Mouse (Mus musculus) frontal cortex, postnatal 25 days (tissue): ENCODE results near the gene Bpifa2.
"Not testable (repeated sequence)": the region's sequence is repeated elsewhere in the genome, so short reads cannot be mapped to it uniquely, and the experiment has no call there.

Experiments used
- DNase-seq, 2 experiments: peaks; one replicate each; pipeline ENCODE4 v3.0.0; 2022; ENCODE audit warnings: low spot score in 2 of 2

Bpifa2 gene

DNA sequence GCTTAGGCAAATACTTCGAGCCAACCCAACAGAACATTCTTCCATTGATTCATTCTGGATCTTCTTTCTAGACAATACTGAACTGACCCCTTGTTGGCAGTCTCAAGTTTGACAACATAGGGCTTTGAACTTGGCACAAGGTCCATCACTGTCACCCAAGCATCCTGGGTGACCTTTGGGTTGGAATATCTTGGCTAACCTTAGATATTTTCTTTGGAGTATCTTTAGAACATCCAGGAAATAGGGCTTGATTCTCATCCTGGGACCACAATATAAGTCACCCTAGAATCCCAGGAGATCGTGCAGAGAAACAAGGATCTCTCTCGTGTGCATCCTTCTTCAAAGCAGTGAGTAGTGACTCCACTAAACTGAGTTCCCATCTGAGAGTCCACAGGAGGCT lies at the start of gene Bpifa2:
Gene Bpifa2 (plus strand): TSS at position 301 of the 400 bp plus-strand sequence.
- DNase-seq: no peak

DNA sequence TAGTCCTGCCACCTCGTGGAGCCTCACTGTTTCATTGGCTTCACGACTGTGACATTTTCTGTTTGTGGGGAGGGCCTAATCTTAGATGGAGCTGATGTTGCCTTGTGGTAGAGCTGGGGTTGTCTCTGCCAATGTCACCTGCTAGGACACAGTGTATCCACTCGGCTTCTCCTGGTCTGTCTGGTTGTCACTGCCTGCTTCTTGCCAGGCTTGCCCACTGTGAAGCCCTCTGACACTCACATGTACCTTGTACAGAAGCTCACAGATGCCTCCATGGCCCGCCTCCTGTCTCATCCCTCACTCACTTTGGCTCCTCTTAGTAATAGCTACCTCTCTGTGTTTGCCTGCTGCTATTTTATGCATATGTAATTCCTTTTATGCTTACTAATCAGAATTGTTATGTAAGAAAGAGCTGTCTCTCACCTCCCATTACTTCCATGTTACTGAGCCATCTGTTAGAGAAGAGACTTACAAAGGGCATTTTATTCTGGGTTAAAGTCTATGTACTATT lies 45.2 kb upstream of the Bpifa2 start:
- peak in 1 of 2 experiments; percentile 23 for DNase-seq

DNA sequence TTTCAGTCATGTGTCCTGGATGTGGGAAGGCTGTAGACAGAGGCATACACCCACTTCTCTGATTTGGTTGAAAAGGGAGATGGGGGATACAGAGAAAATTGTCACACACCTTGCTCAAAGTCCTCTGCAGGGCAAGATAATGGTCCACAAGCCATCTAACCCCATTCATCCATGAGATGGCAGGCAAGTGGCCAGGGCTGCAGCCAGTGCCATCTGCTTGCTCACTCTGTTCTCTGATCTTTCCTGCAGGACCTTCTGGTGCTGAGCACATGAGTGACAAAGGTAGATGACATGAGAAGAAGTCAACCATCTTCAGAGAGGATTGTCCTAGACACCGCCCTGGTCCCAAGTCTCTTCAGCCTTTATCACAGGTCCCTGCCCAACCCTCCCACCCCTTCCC lies 44.7 kb upstream of the Bpifa2 start:
- DNase-seq: no peak

DNA sequence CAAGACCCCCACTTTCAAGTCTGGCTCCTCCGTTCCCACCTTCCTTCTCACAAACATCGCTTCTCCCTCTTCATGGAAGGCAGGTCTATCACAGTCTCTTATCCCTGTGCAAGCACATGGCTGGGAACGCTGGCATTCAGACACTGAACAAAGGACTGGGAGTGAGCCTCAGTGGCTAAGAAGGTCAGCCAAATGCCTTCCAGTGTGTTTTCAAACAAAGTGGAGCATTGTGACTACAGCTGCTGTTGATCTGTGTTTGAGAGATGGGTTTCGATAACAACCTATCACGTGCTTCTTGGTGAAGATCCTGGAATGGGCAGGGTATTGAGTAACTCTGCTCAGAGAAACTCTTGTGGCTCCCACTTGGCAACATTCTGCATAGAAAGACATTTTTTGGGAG lies 37.8 kb upstream of the Bpifa2 start:
- no peak for DNase-seq

DNA sequence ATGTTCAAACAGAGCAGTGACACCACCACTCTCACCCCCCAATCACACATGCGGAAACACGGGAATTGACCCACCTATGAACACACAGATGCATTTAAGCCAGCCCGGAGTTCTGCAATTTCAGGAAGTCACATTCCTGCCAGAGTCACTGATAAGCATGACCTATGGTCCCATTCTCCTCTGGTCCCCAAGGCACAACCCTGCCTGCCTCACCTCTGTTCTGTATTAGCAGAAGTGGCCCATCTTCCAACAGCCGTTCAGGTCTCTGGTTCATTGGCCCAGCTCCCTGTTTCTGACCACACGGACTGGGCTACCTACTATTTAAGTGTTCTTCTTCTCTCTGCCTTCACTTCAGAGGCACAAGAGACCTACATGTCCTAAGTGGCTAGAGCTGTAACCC lies 33.5 kb upstream of the Bpifa2 start, which contains the start of gene Bpifa6:
Gene Bpifa6 (plus strand): TSS at position 364 of the 400 bp plus-strand sequence.
- DNase-seq: no peak

DNA sequence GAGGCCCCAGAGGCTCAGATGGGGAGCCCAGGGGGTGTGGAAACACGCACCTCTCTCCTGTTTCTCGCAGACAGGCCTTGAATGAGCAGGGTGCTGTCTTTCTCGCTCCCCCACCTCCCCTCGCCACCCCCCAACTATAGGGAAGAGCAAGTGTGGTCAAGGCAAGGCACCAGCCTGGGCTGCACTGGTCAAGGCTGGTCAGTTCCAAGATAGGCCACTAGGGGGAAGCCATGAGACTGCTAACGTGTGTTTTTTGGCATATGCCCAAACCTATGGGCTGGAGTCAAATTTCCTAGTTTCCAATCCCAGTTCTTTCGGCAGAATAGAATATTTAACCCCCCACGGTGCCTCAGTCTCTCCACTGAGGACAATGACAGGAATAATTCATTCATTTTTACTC lies 12.3 kb upstream of the Bpifa2 start:
- DNase-seq: peak; percentile 62

DNA sequence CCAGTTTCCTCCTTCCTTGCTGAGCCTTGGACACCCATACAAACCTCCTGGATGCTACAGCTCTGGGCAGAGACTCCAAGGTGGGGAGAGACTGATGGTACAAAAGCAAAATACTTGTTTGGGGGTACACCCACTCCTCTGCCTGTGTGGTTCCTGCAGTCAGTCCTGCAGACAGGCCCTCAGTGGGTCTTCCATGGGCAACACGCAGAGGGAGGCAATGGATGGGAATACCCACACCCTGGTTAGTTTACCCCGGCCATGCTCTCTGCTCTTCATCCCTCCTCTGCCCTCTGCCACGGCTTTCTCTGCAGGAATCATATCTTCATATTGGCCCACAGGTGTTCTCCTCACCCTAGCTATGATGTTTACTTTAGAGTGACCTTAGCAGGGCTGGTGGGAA lies 7.6 kb upstream of the Bpifa2 start:
- DNase-seq: no peak

DNA sequence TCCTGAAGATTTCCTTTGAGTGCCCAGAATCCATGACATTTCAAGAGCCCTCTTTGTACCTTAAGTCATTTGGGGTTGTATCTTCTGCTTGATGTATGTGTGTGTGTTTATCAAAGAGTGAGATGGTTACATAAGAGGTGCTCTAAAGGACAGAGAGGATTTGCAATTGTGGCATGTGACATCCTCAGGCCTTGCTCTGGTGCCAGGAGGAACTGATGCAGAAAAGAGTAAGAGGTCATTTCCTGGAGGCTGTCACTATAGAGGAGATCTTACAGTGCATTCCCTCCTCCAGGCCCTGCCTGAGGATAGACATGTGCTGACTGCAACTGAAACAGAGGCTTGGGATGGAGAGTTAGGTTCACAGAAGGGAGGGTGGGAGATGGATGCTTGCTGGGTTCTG lies 7.0 kb upstream of the Bpifa2 start:
- DNase-seq: no peak

DNA sequence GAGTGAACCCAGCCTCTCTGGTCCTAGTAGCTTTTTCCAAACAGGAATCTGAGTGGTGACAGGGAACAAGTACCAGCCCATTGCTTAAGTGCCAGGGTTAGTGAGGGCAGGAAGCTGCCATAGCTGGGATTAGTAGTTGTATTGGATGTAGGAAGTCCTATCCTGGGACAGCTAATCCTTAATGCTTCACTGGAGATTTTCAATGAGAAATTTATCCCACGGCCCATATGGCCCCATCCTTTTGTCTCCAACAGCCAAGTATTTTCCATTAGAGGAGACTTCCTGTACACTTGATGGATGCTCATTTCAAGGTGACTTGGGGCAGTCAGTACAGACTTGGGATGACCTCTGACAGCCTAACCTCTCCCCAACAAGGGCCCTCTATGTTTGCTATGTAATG lies 3.6 kb upstream of the Bpifa2 start:
- DNase-seq: no peak

DNA sequence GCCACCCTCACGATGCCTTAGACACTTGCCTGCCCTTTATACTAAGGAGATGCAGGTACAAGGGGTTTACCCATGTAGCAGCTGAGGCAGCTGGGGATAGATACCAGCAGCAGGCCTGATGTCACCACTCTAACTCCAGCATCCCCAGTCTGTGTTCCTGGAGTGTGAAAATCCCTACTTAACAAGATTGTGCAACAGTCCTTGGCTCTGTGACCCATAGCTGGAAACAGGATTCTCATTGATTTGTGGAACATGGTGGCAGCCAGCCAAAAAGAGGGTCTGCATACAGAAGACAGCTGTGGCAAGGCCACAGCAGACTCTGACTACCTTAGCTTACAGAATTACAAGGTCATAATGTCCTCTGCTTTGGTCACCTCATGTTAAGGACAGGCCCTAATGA lies 3.0 kb upstream of the Bpifa2 start:
- no peak for DNase-seq

DNA sequence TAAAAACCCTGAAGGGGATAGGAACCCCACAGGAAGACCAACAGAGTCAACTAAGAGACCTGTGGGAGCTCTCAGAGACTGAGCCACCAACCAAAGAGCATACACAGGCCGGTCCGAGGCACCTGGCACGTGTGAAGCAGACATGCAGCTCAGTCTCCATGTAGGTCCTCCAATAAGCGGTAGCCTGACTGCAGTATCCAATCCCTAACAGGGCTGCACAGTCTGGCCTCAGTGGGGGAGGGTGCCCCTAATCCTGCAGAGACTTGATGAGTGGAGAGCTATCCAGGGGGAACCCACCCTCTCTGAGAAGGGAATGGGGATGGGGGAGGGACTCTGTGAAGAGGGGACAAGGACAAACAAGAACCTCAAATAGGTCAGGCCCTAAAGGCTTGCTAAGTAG lies 2.3 kb upstream of the Bpifa2 start:
- no peak for DNase-seq

DNA sequence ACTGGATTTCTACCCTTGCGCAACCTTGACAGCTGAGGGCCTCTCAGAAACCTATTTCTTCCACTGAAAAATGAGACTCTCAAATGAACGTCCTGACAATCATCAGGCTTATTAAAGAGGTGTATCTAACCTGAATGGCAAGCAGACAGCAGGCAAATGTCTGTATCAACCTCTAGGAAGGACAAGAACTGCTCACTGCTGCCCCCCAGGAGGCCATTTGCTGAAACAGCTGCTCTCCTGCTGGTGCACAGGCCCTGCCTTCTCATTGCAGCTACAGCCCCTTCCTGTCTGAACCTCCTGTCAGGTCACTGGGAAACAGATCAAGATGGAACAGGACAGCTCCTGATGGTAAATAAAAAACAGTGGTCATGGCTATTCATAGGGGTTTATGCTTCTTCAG lies 1.7 kb upstream of the Bpifa2 start:
- no peak for DNase-seq

DNA sequence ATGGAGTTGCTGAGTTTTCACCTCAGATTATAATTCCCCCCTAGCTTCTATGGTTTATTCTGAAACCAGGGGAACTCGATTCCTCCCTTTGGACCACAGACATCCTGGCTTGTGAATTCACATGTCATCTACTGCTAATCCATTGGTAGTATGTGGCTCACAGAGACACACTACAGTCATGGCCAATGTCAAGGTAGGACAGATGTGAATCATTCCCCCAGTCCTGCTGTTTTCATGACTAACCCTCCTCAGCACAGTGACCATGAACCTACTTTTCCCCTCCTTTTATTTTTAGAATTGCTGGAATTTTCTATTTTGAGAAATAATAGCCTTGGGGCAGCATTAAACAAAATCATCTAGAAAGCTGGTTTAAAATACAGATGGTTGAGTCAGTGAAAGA lies 684 bp upstream of the Bpifa2 start:
- no peak for DNase-seq

DNA sequence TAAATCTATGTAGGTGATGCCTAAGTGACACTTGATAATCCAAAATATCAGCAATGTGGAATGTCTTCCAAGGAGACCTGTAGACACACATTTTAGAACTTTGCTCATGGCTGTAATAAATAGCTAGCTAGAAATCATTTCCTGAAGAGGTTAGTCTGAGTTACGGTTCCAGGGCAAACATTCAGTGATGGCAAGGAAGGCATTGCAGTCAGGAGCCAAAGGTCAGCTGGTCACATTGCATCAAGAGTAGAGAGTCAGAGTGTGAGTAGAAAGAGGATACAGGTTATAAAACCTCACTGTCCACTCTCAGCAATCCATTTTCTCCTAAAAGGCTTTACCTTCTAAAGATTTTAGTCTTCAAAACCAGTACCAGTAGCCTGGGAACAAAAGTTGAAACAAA lies 9.9 kb downstream of the Bpifa2 start:
- no peak for DNase-seq

DNA sequence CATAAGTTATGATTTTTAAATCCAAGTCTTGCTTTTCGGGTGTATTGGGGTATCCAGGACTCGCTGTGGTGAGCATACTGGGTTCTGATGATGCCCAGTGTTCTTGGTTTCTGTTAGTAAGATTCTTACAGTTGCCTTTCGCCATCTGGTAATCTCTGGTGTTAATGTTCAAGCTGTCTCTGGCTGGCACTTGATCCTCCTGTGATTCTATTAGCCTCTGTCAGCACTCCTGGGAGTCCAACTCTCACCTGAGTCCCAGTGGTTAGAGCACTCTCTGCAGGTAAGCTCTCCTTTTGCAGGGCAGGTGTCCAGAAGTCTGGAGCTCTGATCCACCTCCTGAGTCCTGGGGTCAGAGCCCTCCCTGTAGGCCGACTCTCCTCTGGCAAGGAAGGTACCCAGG lies 16.6 kb downstream of the Bpifa2 start:
- DNase-seq: not testable (repeated sequence)

DNA sequence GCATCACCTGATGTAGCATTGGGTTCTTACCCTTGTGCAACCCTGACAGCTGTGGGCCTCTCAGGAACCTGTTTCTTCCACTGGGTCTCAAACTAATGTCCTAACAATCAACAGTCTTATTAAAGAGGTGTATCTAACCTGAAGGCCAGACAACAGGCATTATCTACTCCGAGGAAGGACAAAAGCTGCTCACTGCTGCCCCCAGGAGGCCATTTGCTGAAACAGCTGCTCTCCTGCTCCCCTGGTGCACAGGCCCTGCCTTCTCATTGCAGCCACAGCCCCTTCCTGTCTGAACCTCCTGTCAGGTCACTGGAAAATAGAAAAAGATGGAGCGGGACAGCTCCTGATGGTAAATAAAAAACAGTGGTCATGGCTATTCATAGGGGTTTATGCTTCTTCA lies 30.9 kb downstream of the Bpifa2 start:
- DNase-seq: no peak

DNA sequence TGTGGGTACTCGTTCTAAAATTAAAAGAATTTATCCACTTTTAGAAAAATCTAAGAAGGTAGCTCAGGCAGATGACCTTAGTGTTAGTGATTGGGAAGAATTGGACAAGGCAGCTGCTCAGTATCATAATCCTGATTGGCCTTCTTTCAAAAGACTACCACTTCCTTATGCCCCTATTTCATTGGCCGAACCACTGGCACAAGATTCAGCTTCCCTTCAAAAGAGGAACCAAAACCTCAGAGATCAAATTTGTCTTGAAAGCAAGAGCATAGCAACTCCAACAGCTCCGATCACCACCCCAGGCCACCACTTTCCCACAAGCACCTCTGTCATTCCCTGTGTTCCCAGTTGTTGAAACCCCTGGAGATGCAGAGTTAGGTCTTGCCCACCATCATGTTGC lies 36.7 kb downstream of the Bpifa2 start:
- DNase-seq: no peak

DNA sequence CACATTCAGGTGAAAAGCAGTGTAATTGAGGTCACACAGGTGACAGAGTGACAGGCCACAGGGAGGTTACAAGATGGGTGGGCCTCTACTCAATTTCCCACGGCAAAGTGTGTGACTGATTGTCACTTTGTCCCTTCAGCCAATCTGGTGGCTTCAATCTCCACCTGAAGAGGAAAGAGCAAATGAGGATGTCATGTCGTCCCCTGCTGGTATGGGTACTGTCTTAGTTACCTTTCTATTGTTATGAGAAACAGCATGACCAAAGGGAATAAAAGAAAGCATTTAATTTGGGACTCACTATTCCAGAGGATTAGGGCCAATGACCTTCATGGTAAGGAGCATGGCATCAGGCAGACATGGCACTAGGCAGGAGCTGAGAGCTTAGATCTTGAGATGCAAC lies 50.6 kb downstream of the Bpifa2 start:
- no peak for DNase-seq
